Mouse (Mus musculus) neural tube, embryonic 14.5 days (tissue): ENCODE measurements around the gene Crebl2. TPM values are rescaled to one million over a fixed set of nuclear protein-coding genes. Genes with fewer than 3 reads are reported as not detected.

Experiments used
- ATAC-seq: fragments of 200-750 bp; cut with Nextera tagmentation; 2 replicates; pipeline ENCODE4 v1.8.0; 2017; ENCODE audit warnings: low read depth, mild to moderate bottlenecking, moderate TSS enrichment, moderate library complexity
- H3K27ac ChIP-seq: fragments of 300-500 bp; sonication (generic); 2 replicates; pipeline ENCODE4 v1.5.1; 2014; ENCODE audit warnings: low read depth, mild to moderate bottlenecking, control low read depth, low read length, moderate library complexity, mixed read lengths
- H3K27me3 ChIP-seq: fragments of 300-500 bp; sonication (generic); 2 replicates; pipeline ENCODE4 v1.6.1; 2014; ENCODE audit warnings: low read length; ENCODE audit not compliant: control insufficient read depth, insufficient read depth
- H3K36me3 ChIP-seq: fragments of 300-500 bp; sonication (generic); 2 replicates; pipeline ENCODE4 v1.6.1; 2014; ENCODE audit warnings: low read length, mixed read lengths; ENCODE audit not compliant: control insufficient read depth, insufficient read depth
- H3K4me1 ChIP-seq: fragments of 300-500 bp; sonication (generic); 2 replicates; pipeline ENCODE4 v1.6.1; 2014; ENCODE audit warnings: low read length; ENCODE audit not compliant: control insufficient read depth, insufficient read depth
- H3K4me2 ChIP-seq: fragments of 300-500 bp; sonication (generic); 2 replicates; pipeline ENCODE4 v1.6.1; 2014; ENCODE audit warnings: mild to moderate bottlenecking, low read depth, low read length, control low read depth
- H3K4me3 ChIP-seq: fragments of 300-500 bp; sonication (generic); 2 replicates; pipeline ENCODE4 v1.5.1; 2014; ENCODE audit warnings: low read depth, low read length, control low read depth, mixed read lengths
- H3K9ac ChIP-seq: fragments of 300-500 bp; sonication (generic); replicated peaks from 2 replicates; pipeline ENCODE4 v1.6.1; 2014; ENCODE audit warnings: low read depth, mild to moderate bottlenecking, control low read depth, low read length, mixed read lengths
- H3K9me3 ChIP-seq: fragments of 300-500 bp; sonication (generic); 2 replicates; pipeline ENCODE4 v1.6.1; 2016; ENCODE audit warnings: low read length; ENCODE audit not compliant: control insufficient read depth
- WGBS: fragments of 180-500 bp; shearing (Covaris S2); extraction: QIAGEN DNeasy Blood & Tissue Kit; methylation state at CpG from one replicate; pipeline ENCODE4 v1.1.7; 2014; 5-methylcytosine and 5-hydroxymethylcytosine counted together
- polyA plus RNA-seq: library from polyadenylated mRNA; unstranded; fragments of >200 nt; fragmentation: Nextera tagmentation; extraction: Ambion mirVana; gene quantifications from 2 replicates; pipeline ENCODE4 v1.2.1, GENCODE M21; 2014

The Crebl2 gene
- polyA plus RNA-seq, 1 experiment from 2014 or later = 4.8 TPM

DNA sequence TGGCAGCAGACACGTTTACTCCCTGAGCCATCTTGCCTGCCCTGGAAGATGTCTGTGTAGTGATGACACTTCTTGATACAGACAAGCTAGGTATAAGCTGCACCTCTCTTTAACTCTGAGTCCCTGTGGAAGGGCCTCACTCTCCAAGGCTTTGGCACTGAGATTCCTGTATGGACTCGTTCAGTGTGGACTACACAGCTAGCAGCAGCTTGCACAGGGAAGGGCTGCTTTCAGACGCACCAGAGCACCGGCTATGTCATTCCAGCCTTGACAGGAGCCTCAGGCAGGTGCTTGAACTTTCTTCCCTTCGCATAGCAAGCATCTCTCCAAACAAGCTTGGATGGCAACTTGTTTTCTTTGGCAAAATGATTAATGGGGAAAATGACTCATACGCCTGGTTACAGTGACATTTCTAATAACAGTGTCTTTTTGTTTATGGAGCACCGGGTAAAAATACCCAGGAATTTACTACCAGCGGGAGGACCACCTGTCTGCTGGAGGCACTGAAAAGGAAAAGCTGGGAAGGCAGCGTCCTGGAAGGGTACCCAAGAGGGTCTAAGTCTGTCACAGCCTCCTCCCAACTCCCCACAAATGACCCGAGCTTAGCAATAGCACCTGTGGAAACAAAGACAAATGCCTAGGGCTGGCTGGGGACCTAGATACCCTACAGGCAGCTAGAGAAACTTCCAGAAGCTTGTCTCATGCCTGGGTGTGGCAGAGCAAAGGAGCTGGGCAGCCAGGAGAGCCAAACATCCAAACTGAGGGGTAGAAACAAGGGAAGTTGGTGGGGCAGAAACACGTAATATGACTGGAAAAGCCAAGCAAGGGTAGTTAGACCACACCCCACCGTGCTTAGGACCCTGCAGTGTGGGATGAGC, 12.7 kb upstream of the Crebl2 start:
- Histone ChIP-seq H3K9ac (no peak overlapping the region), H3K4me3 (no peak overlapping the region), H3K4me2 (no peak overlapping the region), H3K27me3 (no peaks in the 10 kb centered on the region), H3K9me3 (no peaks in the 10 kb centered on the region), H3K36me3 (no peaks in the 10 kb centered on the region), H3K27ac (no peak overlapping the region), H3K4me1 (no peaks in the 10 kb centered on the region)
- 74% methylated on average over 12 of the region's 12 CpGs for WGBS
- ATAC-seq = no peak

DNA sequence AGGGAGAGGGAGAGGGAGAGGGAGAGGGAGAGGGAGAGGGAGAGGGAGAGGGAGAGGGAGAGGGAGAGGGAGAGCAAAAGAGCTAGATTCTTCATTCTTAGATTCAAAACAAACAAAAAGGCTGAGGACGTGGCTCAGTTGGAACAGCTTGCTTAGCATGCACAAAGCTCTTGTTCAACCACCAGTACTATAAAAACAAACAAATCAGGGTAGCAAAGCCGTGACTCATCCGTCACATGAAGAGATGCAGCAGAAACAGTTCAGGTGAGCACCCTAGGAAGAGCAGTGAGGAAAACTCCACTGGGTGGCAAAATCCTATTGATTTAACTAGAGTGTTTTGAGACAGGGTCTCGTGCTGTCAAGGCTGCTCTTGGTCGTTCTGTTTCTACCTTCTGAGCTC, 10.2 kb upstream of the Crebl2 start:
- H3K4me1 ChIP-seq = no peaks in the 10 kb centered on the region
- H3K9me3 ChIP-seq = no peaks in the 10 kb centered on the region
- WGBS = 56% methylated on average over 5 of the region's 5 CpGs
- H3K9ac ChIP-seq = no peak overlapping the region
- H3K27me3 ChIP-seq = no peaks in the 10 kb centered on the region
- no peak overlapping the region for H3K4me3 ChIP-seq
- H3K27ac ChIP-seq = no peak overlapping the region
- no peaks in the 10 kb centered on the region for H3K36me3 ChIP-seq
- no peak for ATAC-seq
- H3K4me2 ChIP-seq = no peak overlapping the region

DNA sequence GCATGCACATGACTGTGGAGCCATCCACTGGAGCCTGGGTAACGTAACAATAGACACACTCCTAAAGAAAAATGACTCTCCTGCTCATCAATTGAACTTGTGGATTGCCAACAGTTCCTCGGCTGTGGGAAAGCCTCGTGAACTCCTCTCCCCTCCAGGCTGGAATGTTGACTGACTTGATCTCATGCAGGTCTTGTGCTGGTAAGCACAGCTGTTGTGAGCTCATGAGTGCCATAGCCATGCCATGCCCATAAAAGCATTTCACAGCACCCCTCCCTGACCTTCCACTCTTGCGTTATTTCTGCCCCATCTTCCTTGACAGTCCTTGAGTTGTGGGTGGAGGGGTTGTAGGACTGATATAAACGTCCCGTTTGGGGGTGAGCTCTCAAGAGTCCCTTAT, 9.5 kb upstream of the Crebl2 start:
- Histone ChIP-seq H3K36me3 (no peaks in the 10 kb centered on the region), H3K9ac (no peak overlapping the region), H3K27me3 (no peaks in the 10 kb centered on the region), H3K4me3 (no peak overlapping the region), H3K27ac (no peak overlapping the region), H3K9me3 (no peaks in the 10 kb centered on the region), H3K4me2 (no peak overlapping the region), H3K4me1 (no peaks in the 10 kb centered on the region)
- no peak for ATAC-seq
- WGBS = 41% methylated on average over 6 of the region's 6 CpGs

DNA sequence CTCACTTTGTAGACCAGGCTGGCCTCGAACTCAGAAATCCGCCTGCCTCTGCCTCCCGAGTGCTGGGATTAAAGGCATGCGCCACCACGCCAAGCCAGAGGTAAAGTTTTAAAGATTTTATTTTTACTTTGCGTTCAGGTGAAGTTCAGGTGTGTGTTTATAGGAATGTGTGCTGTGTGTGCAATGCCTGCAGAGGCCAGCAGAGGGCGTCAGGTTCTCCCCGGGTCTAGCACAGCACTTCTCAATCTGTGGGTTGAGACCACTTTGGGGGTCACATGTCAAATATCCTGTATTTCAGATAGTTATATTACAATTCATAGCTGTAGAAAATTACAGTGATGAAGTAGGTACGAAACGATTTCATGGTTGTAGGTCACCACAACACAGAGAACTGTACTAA, 7.1 kb upstream of the Crebl2 start:
- no peaks in the 10 kb centered on the region for H3K27me3 ChIP-seq

DNA sequence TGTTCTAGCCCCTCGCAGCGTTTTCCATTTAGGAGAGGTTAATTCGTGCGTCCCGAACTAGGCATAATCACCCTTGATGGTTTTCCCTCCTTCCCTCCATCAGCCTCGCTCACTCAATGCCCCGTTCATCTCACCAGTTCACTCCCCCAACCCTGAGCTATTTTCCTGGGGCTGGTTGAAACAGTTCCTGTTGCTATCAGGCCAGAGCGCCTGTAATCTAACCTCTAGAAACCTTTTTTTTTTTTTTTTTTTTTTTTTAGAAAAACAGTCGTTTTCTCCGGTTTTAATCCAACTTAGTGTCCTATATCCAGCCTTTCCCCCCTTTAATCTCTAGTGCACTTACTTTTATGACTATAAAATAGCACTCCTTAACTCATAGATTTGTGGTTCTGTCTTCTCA, 822 bp downstream of the Crebl2 start:
- ATAC-seq = peak; percentile 0; the same call in 1 of the 2 replicates
- peak overlapping the region; percentile 71 for H3K4me3 ChIP-seq
- H3K36me3 ChIP-seq = no peaks in the 10 kb centered on the region
- H3K4me1 ChIP-seq = no peaks in the 10 kb centered on the region
- H3K27me3 ChIP-seq = no peaks in the 10 kb centered on the region
- no peaks in the 10 kb centered on the region for H3K9me3 ChIP-seq
- H3K9ac ChIP-seq = peak overlapping the region; percentile 74
- H3K27ac ChIP-seq = no peak overlapping the region; the same call in 1 of the 2 replicates
- WGBS = 2% methylated on average over 10 of the region's 10 CpGs
- H3K4me2 ChIP-seq = peak overlapping the region; percentile 61

More for the DNA sequence above, 7.1 kb upstream of the Crebl2 start:
- no peak overlapping the region for H3K27ac ChIP-seq
- H3K9me3 ChIP-seq = no peaks in the 10 kb centered on the region
- H3K4me1 ChIP-seq = no peaks in the 10 kb centered on the region
- H3K36me3 ChIP-seq = no peaks in the 10 kb centered on the region
- no peak overlapping the region for H3K9ac ChIP-seq
- no peak overlapping the region for H3K4me2 ChIP-seq
- H3K4me3 ChIP-seq = no peak overlapping the region
- 66% methylated on average over 10 of the region's 10 CpGs for WGBS
- no peak for ATAC-seq

DNA sequence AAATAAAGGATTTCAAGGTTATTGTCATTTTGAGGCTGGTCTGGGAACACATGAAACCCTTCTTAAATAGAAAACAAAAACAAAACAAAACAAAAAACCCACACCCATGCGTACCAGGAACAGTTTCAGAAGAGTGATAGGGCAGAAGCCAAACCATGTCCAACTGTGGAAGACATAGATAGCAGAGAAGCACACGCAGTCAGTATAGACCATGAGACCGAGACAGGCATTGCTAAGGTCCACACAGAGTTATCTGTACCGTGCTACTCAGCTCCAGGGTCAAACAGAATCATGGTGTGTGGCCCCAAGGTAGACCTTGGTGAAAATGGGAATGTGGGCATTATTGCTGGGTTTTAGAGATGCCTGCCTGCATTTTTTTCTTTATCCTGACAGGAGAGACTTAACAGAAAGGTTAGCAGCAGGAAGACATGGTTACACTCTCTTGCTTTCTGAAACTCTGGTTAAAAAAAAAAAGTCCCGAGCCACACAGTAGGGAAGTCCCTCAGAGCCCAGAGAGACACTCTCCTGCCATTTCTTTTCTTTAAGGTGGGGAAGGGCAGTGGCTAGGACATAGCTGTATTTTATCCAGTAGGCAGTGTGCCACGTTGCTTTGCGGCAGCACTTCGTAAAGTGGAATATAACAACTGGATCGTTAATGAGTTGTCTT, 4.8 kb downstream of the Crebl2 start:
- no peak for ATAC-seq
- 83% methylated on average over 9 of the region's 9 CpGs for WGBS
- Histone ChIP-seq H3K4me3 (no peak overlapping the region), H3K36me3 (no peaks in the 10 kb centered on the region), H3K9me3 (no peaks in the 10 kb centered on the region), H3K9ac (no peak overlapping the region), H3K4me2 (no peak overlapping the region), H3K4me1 (no peaks in the 10 kb centered on the region), H3K27ac (no peak overlapping the region), H3K27me3 (no peaks in the 10 kb centered on the region)

DNA sequence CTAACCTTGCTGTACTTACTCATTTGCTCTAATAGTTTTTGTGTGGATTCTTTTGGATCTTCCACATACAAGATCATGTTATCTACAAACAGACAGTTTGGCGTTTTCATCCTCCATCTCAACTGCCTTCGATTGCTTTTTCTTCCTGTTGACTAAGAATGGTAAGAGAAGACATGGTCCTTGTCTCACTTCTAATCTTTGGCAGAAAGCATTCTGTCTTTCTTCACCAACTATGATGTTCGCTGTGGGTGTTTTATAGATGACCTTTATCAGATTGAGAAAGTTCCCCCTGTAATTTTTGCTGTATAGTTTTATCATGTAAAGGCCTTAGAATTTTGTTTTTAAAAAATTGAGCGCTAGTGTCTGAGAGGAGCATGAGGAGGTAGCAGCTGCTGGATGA, 8.2 kb downstream of the Crebl2 start:
- no peak overlapping the region for H3K9ac ChIP-seq
- H3K4me3 ChIP-seq = no peak overlapping the region
- 92% methylated on average over 4 of the region's 4 CpGs for WGBS
- no peaks in the 10 kb centered on the region for H3K36me3 ChIP-seq
- no peak overlapping the region for H3K4me2 ChIP-seq
- no peaks in the 10 kb centered on the region for H3K9me3 ChIP-seq
- no peaks in the 10 kb centered on the region for H3K4me1 ChIP-seq
- no peaks in the 10 kb centered on the region for H3K27me3 ChIP-seq
- no peak for ATAC-seq
- H3K27ac ChIP-seq = no peak overlapping the region

DNA sequence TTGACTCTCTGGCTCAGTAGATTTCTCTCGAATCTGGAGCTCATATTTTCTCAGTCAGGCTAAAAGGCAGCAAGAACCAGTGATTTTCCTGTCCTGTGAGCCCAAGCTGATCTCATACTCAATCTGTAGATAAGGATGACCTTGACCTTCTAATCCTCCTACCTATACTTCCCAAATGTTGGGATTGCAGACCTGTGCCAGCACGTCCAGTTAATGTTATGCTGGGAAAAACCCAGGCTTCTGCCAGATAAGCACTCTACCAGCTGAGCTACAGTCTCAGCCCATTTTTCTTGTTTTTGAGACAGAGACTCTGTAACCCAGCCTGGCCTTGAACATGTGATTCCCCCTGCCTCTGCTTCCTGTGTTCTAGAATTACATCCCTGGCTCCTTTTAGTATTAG, 10.4 kb downstream of the Crebl2 start:
- Histone ChIP-seq H3K27ac (no peak overlapping the region), H3K27me3 (no peaks in the 10 kb centered on the region), H3K36me3 (no peaks in the 10 kb centered on the region), H3K4me3 (no peak overlapping the region), H3K4me2 (no peak overlapping the region), H3K9ac (no peak overlapping the region), H3K9me3 (no peaks in the 10 kb centered on the region), H3K4me1 (no peaks in the 10 kb centered on the region)
- ATAC-seq = no peak
- 78% methylated on average over 2 of the region's 2 CpGs for WGBS

DNA sequence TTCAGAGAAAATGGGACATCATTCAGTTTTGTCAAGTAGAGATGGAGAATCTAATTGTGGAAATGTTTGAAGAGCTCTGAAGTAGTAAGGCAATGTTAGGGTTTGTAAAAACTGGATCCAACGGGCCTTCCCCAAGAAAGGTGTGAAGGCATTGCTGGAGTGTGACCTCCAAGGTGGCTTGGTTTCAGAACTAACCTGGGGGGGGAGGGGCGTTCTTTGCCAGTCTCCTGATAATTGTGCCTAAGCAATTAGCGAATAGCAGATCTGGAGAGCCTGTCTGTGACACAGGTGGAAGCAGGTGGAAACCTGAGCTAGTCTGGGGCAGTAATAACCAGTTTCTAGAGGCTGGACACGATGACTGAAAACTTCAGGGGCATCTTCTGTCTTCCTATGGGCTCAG, 15.8 kb downstream of the Crebl2 start:
- Histone ChIP-seq H3K4me2 (no peak overlapping the region), H3K4me3 (no peak overlapping the region), H3K9me3 (no peaks in the 10 kb centered on the region), H3K36me3 (no peaks in the 10 kb centered on the region), H3K27ac (no peak overlapping the region), H3K4me1 (no peaks in the 10 kb centered on the region), H3K27me3 (no peaks in the 10 kb centered on the region), H3K9ac (no peak overlapping the region)
- WGBS = 82% methylated on average over 4 of the region's 4 CpGs
- no peak for ATAC-seq
